Mouse (Mus musculus) bone marrow, adult 2 months (tissue): Measurements from ENCODE around the gene Fcgrt. TPM values are rescaled to one million over a fixed set of nuclear protein-coding genes. Genes with fewer than 3 reads are reported as not detected.

Experiments
- H3K27ac ChIP-seq: fragments of 200-500 bp; 2 replicates; pipeline ENCODE4 v1.5.1; 2012; ENCODE audit warnings: low read depth, mild to moderate bottlenecking, control low read depth, inconsistent platforms, low read length; ENCODE audit not compliant: control insufficient read depth, poor library complexity, insufficient read depth
- H3K4me1 ChIP-seq: fragments of 200-500 bp; 2 replicates; pipeline ENCODE4 v1.6.1; 2011; ENCODE audit warnings: low read length; ENCODE audit not compliant: control insufficient read depth, insufficient read depth
- H3K4me3 ChIP-seq: fragments of 200-500 bp; replicated peaks from 2 replicates; pipeline ENCODE3; 2011; ENCODE audit warnings: mild to moderate bottlenecking, low read depth, low read length, control low read depth; ENCODE audit not compliant: control insufficient read depth
- CTCF ChIP-seq: fragments of 200-500 bp; IDR thresholded peaks from 2 replicates; pipeline ENCODE4 v1.5.1; 2011; ENCODE audit warnings: low read length, control low read depth; ENCODE audit not compliant: control insufficient read depth, insufficient read depth
- POLR2A ChIP-seq: fragments of 200-500 bp; IDR thresholded peaks from 2 replicates; pipeline ENCODE4 v1.6.1; 2011; ENCODE audit warnings: low read depth, mild to moderate bottlenecking, control low read depth, low read length, borderline replicate concordance; ENCODE audit not compliant: control insufficient read depth
- WGBS: fragments of 180-500 bp; shearing (Covaris S2); methylation state at CpG from one replicate; pipeline ENCODE4 v1.1.7; 2018; 5-methylcytosine and 5-hydroxymethylcytosine counted together
- polyA plus RNA-seq: library from polyadenylated mRNA; stranded (reverse); fragments of >200 nt; gene quantifications from 2 replicates; pipeline ENCODE4 v1.2.4, GENCODE M21; 2011; ENCODE audit warnings: low replicate concordance; ENCODE audit not compliant: missing spikeins, insufficient read depth, insufficient read length

Gene Fcgrt
- polyA plus RNA-seq, 1 experiment: 19.1 TPM

- H3K4me1 ChIP-seq: peaks cover 5% of the 10 kb centered on the region; the same call in 1 of the 2 replicates
- WGBS: 58% methylated on average over 3 of the region's 3 CpGs
- H3K27ac ChIP-seq: peak overlapping the region; percentile 35
- H3K4me3 ChIP-seq: peak overlapping the region; percentile 94
- TF ChIP-seq POLR2A (no peak), CTCF (no peak)
Observed at GRCm38 (mm10) chr7:45135370-45135769, 31.7 kb upstream of the Fcgrt start.

- 18% methylated on average over 12 of the region's 12 CpGs for WGBS
- TF ChIP-seq CTCF: no peak
- no peak for TF ChIP-seq POLR2A
- H3K4me3 ChIP-seq: no peak overlapping the region
- peaks cover 5% of the 10 kb centered on the region; the same call in 1 of the 2 replicates for H3K4me1 ChIP-seq
- no peak overlapping the region for H3K27ac ChIP-seq
Observed at GRCm38 (mm10) chr7:45134544-45135026, 30.9 kb upstream of the Fcgrt start.

- WGBS: 86% methylated on average over 8 of the region's 8 CpGs
- peaks cover 5% of the 10 kb centered on the region; the same call in 1 of the 2 replicates for H3K4me1 ChIP-seq
- H3K27ac ChIP-seq: no peak overlapping the region
- no peak overlapping the region for H3K4me3 ChIP-seq
- TF ChIP-seq POLR2A (no peak), CTCF (peak; percentile 23; the same call in 1 of the 2 replicates)
Observed at GRCm38 (mm10) chr7:45133446-45134159, 30.0 kb upstream of the Fcgrt start.

- no peak for TF ChIP-seq CTCF
- no peak for TF ChIP-seq POLR2A
- H3K4me3 ChIP-seq: no peak overlapping the region
- 91% methylated on average over 11 of the region's 11 CpGs for WGBS
- H3K4me1 ChIP-seq: peaks cover 4% of the 10 kb centered on the region; the same call in 1 of the 2 replicates
- H3K27ac ChIP-seq: no peak overlapping the region
Observed at GRCm38 (mm10) chr7:45131850-45132249, 28.2 kb upstream of the Fcgrt start.

- peak overlapping the region; percentile 9 for H3K4me3 ChIP-seq
- TF ChIP-seq CTCF (no peak), POLR2A (no peak)
- peaks cover 3% of the 10 kb centered on the region; the same call in 1 of the 2 replicates for H3K4me1 ChIP-seq
- H3K27ac ChIP-seq: no peak overlapping the region; the same call in 1 of the 2 replicates
- 69% methylated on average over 15 of the region's 15 CpGs for WGBS
Observed at GRCm38 (mm10) chr7:45129776-45130512, 26.3 kb upstream of the Fcgrt start.

GRCm38 (mm10) chr7:45129318-45129717, 25.7 kb upstream of the Fcgrt start:
- H3K4me1 ChIP-seq: peaks cover 6% of the 10 kb centered on the region; the same call in 1 of the 2 replicates
- peak overlapping the region; percentile 77 for H3K27ac ChIP-seq
- under 1% methylated on average over 17 of the region's 17 CpGs for WGBS
- no peak for TF ChIP-seq POLR2A
- no peak for TF ChIP-seq CTCF
- peak overlapping the region; percentile 85 for H3K4me3 ChIP-seq

GRCm38 (mm10) chr7:45128624-45129246, 25.1 kb upstream of the Fcgrt start, which contains the start of gene Rpl13a:
Rpl13a (minus strand) TSS chr7:45128761.
- H3K4me3 ChIP-seq: peak within 1 kb of the TSS; percentile 96
- TF ChIP-seq POLR2A (peak; percentile 93), CTCF (peak; percentile 73)
- H3K27ac ChIP-seq: peak within 1 kb of the TSS; percentile 91
- WGBS: under 1% methylated on average over 48 of the region's 48 CpGs
- peaks cover 6% of the 10 kb centered on the region; the same call in 1 of the 2 replicates for H3K4me1 ChIP-seq
